Mouse (Mus musculus) mouse trophoblast stem cell (cell line): ENCODE measurements at regions not wholly inside any gene's neighbourhood (a gene's known extent, or its start where the extent isn't known, plus 50 kb on each side); places are given as distances from the start of the nearest gene placed in this dataset.

Source experiments
- in situ Hi-C, 2 experiments: fragments of 300-500 bp; cut with MseI, MboI; formaldehyde crosslinking; loops; 2 replicates in 1 of 2; 3 replicates in 1 of 2; pipeline ENCODE4 v1.15.1; 2025

- in situ Hi-C loops = no loop called here
Observed at GRCm38 (mm10) chr13:51930301-51930747, 83.8 kb downstream of the Gadd45g start.

DNA sequence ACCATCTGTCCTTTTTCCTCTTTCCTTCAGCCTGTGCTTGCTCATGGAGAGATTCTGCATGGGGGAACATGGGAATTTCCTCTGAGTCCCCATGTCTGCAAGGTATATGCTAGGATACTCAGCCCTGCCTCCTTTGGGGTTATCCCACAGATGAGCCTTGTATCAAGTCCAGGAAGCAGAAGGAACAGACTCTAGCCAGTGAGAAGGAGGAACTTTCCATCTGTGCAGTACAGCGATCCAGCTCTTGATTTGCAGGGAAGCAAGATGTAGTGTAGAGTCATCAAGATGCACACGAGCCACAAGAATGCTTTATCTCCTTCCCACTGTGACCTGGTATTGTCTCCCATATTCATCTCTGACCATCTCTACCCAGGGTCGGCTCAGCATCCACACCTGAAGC, 84.5 kb downstream of the Gadd45g start:
- in situ Hi-C loops = no loop called here

GRCm38 (mm10) chr13:51935827-51936226, 89.3 kb downstream of the Gadd45g start:
- in situ Hi-C loops = no loop called here

- in situ Hi-C loops = no loop called here
Observed at GRCm38 (mm10) chr13:51936441-51936840, 90.0 kb downstream of the Gadd45g start.

GRCm38 (mm10) chr13:51937898-51938297, 91.4 kb downstream of the Gadd45g start:
- in situ Hi-C loops = no loop called here

- in situ Hi-C loops = no loop called here
Observed at GRCm38 (mm10) chr13:51939262-51939661, 92.8 kb downstream of the Gadd45g start.

DNA sequence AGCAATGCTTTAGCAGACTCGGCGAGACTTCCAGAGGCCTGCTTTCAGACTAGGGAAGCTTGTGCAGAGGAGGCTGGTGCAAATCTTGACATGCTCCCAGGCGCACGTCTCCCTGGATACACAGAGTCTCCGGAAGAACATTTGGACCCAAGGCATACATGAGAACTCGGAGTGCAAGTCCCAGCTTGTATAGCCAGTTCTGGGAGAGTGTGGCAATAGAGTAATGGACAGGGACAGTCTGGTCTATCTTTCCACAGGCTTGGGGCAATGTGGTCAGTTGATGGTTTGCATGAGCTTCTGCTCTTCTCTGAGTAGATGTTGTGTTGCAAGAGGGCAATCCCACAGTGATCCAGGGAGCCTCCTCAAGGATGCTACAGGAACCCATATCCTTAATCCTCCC, 93.2 kb downstream of the Gadd45g start:
- in situ Hi-C loops = no loop called here

GRCm38 (mm10) chr13:51946171-51946570, 99.7 kb downstream of the Gadd45g start:
- in situ Hi-C loops = no loop called here

- in situ Hi-C loops = no loop called here
Observed at GRCm38 (mm10) chr13:51948896-51949295, 102.4 kb downstream of the Gadd45g start.

DNA sequence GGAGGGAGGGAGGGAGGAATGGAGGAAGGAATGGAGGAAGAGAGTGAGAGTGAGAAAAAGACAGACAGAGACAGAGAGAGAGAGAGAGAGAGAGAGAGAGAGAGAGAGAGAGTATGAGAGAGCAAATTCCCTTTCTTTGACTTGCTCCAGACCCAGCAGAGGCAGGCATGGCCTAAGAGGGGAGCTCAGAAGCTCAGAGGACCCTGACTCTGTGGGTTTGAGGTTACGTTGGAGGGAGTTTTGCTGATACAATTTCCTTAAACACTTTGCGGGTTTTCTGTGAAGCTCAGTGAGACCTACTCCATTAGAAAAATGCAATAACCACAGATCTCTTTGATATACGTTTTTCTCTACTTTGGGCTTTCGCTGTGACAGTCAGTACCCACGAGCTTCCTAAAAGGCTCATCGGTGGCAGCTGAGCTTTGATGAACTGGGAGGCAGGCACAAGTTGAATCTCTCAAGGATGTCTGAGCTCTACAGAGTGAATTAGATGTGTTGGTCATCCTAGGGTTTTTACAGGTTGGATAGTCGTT, 105.1 kb downstream of the Gadd45g start:
- in situ Hi-C loops = no loop called here

- in situ Hi-C loops = no loop called here
Observed at GRCm38 (mm10) chr13:51953084-51953483, 106.6 kb downstream of the Gadd45g start.

DNA sequence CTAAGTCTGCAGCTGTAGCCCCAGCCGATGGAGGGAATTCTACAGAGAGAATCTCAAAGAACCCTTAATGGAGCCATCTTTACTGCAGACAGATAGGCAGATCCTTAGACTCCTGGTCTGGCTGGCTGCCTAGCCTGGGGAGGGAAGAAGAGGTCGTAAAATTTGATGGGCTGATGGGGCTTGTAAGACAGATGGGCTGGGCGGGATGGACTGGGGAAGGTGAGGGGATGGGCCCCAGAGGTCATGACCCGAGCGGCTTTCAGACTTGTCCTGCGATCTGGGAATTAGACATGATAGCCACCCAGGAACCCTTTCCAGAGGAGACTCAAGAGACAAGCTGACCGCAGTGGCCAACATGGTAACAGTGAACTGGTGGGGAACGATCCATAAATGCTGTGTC, 107.1 kb downstream of the Gadd45g start:
- in situ Hi-C loops = no loop called here

GRCm38 (mm10) chr13:51957101-51957500, 110.6 kb downstream of the Gadd45g start:
- in situ Hi-C loops = no loop called here

DNA sequence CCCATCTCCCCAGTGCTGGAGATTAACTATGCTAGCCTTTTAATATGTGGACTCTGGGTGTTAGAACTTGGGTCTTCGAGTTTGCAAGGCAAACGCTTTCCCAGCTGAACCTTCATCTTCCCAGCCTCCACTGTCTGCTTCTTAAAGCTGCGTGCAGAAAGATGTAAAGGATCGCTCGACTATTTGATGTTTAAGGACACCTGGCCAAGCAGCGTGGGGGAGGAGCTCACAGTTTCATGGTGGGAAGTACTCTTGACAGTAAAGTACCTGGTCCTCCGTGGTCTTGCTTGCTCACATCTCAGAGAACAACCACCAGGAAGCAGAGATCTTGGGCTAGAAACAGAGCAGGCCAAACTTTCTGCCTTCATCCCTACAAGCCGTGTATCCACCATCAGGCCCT, 113.1 kb downstream of the Gadd45g start:
- in situ Hi-C loops = no loop called here

DNA sequence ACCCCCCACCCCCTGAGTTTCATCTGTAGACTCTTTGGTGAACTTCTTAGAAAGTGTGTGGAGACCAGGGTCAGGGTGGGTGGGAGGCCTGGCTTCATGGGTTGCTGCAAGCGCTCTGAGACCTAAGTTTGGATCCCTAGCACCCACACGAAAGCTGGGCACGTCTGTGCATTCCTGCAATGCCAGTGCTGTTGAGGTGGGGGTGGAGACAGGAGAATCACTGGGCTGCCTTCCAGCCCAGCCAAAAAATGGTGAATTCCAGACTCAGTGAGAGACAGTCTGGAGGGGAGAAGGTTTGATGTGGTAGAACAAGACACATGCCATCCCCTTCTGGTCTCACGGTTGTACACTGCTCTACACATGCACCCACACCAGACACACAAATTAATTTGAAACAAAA, 113.8 kb downstream of the Gadd45g start:
- in situ Hi-C loops = loop anchor here in 1 of 2 experiments (10.0 kb wide), 1 partner anchor 115 kb away; the partner anchor contains the start of gene Gadd45g

GRCm38 (mm10) chr13:51962191-51962611, 115.7 kb downstream of the Gadd45g start:
- in situ Hi-C loops = loop anchor here in 1 of 2 experiments (10.0 kb wide), 1 partner anchor 117 kb away; the partner anchor contains the start of gene Gadd45g

DNA sequence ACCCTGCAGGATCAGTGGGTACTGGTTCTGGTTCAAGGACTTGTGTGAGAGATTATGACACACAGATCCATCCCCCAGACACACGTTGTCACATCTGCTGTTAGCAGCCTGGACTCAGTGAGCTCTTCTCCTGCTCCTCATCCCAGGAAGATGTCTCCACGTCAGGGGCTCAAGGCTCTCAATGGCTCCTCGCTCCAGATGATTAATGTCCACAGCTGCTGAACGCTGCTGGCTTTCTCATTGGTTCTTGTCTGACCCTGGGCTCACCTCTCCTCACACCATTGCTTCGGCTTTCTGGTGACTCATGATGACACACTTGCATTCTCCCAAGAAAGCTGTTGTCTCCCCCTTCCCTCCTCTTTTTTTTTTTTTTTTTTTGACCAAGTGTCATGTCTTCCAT, 116.2 kb downstream of the Gadd45g start:
- in situ Hi-C loops = loop anchor here in 1 of 2 experiments (10.0 kb wide), 1 partner anchor 118 kb away; the partner anchor contains the start of gene Gadd45g

DNA sequence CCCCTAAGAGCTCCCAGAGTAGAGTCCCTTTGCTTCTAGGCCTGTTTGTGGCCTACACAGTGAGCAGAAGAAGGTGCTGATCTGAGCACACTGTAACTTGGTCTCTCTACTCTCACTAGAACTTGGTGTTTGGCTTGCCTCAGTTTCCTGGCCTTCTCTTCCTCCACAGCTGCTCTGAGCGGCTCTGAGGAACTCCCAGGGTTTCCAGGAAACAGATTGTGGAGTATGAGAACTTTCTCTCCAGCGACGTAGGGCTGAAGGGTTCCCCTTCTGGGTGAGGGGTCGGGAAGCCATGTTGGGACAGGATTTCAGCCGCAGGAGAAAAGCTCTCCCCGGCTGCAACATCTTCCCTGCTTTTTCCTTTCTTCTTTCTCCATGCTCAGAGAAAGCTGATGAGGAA, 117.5 kb downstream of the Gadd45g start:
- in situ Hi-C loops = loop anchor here in 1 of 2 experiments (10.0 kb wide), 1 partner anchor 119 kb away; the partner anchor contains the start of gene Gadd45g

- in situ Hi-C loops = loop anchor here in 1 of 2 experiments (10.0 kb wide), 1 partner anchor 120 kb away; the partner anchor contains the start of gene Gadd45g
Observed at GRCm38 (mm10) chr13:51964416-51964815, 117.9 kb downstream of the Gadd45g start.

GRCm38 (mm10) chr13:51964921-51965320, 118.4 kb downstream of the Gadd45g start:
- in situ Hi-C loops = loop anchor here in 1 of 2 experiments (10.0 kb wide), 1 partner anchor 120 kb away; the partner anchor contains the start of gene Gadd45g

GRCm38 (mm10) chr13:51968103-51968502, 121.6 kb downstream of the Gadd45g start:
- in situ Hi-C loops = loop anchor here in 1 of 2 experiments (10.0 kb wide), 1 partner anchor 123 kb away; the partner anchor contains the start of gene Gadd45g

GRCm38 (mm10) chr13:51968796-51969195, 122.3 kb downstream of the Gadd45g start:
- in situ Hi-C loops = loop anchor here in 1 of 2 experiments (10.0 kb wide), 1 partner anchor 124 kb away; the partner anchor contains the start of gene Gadd45g

- in situ Hi-C loops = loop anchor here in 1 of 2 experiments (10.0 kb wide), 1 partner anchor 125 kb away; the partner anchor contains the start of gene Gadd45g
Observed at GRCm38 (mm10) chr13:51970051-51970450, 123.6 kb downstream of the Gadd45g start.
